Mouse (Mus musculus) CH12.LX (cell line): ENCODE measurements around the gene Cmbl. TPM values are rescaled to one million over a fixed set of nuclear protein-coding genes. Genes with fewer than 3 reads are reported as not detected.

Experiments
- DNase-seq: peaks from one replicate; pipeline ENCODE4 v3.0.0-alpha.2; 2013; ENCODE audit errors: extremely low read depth
- H3K27ac ChIP-seq: 2 replicates; pipeline ENCODE4 v1.5.1; 2012; ENCODE audit warnings: low read depth, mild to moderate bottlenecking, control low read depth, moderate library complexity; ENCODE audit not compliant: insufficient read depth
- H3K27me3 ChIP-seq: replicated peaks from 2 replicates; pipeline ENCODE3; 2012; ENCODE audit warnings: inconsistent platforms
- H3K36me3 ChIP-seq, 2 experiments: replicated peaks in 1 of 2; 2 replicates each; pipeline versions ENCODE3 to v1.6.1; 2012; ENCODE audit warnings: inconsistent platforms in 1 of 2, low read length in 1 of 2, mild to moderate bottlenecking in 1 of 2, mixed read lengths in 1 of 2, moderate library complexity in 1 of 2; ENCODE audit not compliant: control insufficient read depth in 1 of 2, insufficient read depth in 1 of 2
- H3K4me1 ChIP-seq, 2 experiments: 2 replicates each; pipeline ENCODE4 v1.6.1; 2012; ENCODE audit warnings: inconsistent platforms in 1 of 2, moderate library complexity in 1 of 2; ENCODE audit not compliant: insufficient read depth in 2 of 2, control insufficient read depth in 1 of 2
- H3K4me2 ChIP-seq: 2 replicates; pipeline ENCODE4 v1.6.1; 2012; ENCODE audit warnings: low read depth, mild to moderate bottlenecking, control low read depth; ENCODE audit not compliant: poor library complexity, insufficient read depth, severe bottlenecking
- H3K4me3 ChIP-seq, 3 experiments: fragments of 150-350 bp in 1 of 3; sonication (generic) in 1 of 3; replicated peaks in 1 of 3; 2 replicates each; pipeline versions ENCODE3 to v1.5.1; 2011 to 2012; ENCODE audit warnings: low read depth in 2 of 3, low read length in 2 of 3, mild to moderate bottlenecking in 2 of 3, moderate library complexity in 2 of 3, control low read depth in 1 of 3, improper control_type of control experiment in 1 of 3, inconsistent platforms in 1 of 3, mixed read lengths in 1 of 3; ENCODE audit not compliant: poor library complexity in 1 of 3
- H3K79me2 ChIP-seq: replicated peaks from 2 replicates; pipeline ENCODE4 v1.6.1; 2012; ENCODE audit warnings: mild to moderate bottlenecking, moderate library complexity; ENCODE audit not compliant: control insufficient read depth, poor library complexity, insufficient read depth, severe bottlenecking; ENCODE audit errors: extremely low read depth
- H3K9ac ChIP-seq: 2 replicates; pipeline ENCODE4 v1.6.1; 2012; ENCODE audit warnings: low read depth, mild to moderate bottlenecking, control low read depth, moderate library complexity; ENCODE audit not compliant: insufficient read depth
- H3K9me3 ChIP-seq: replicated peaks from 2 replicates; pipeline ENCODE3; 2012; ENCODE audit warnings: low read length, inconsistent platforms, mixed read lengths
- BHLHE40 ChIP-seq: IDR thresholded peaks from 2 replicates; pipeline ENCODE4 v1.6.1; 2011; ENCODE audit warnings: mild to moderate bottlenecking, low read depth, low read length, improper control_type of control experiment
- CHD1 ChIP-seq: IDR thresholded peaks from 2 replicates; pipeline ENCODE4 v1.6.1; 2012; ENCODE audit warnings: low read depth, low read length, improper control_type of control experiment, inconsistent platforms
- CHD2 ChIP-seq: IDR thresholded peaks from 2 replicates; pipeline ENCODE4 v1.6.1; 2011; ENCODE audit warnings: low read length, improper control_type of control experiment
- CTCF ChIP-seq, 2 experiments: IDR thresholded peaks in 1 of 2; conservative IDR thresholded peaks in 1 of 2; 2 replicates each; pipeline ENCODE4 v1.5.1; 2011 to 2012; ENCODE audit warnings: low read depth in 2 of 2, low read length in 2 of 2, improper control_type of control experiment in 1 of 2, inconsistent platforms in 1 of 2, mild to moderate bottlenecking in 1 of 2, moderate library complexity in 1 of 2
- E2F4 ChIP-seq: IDR thresholded peaks from 2 replicates; pipeline ENCODE4 v1.6.1; 2011; ENCODE audit warnings: low read depth, low read length, improper control_type of control experiment; ENCODE audit not compliant: insufficient replicate concordance
- ELF1 ChIP-seq: IDR thresholded peaks from 2 replicates; pipeline ENCODE4 v1.6.1; 2014; ENCODE audit warnings: low read depth, mild to moderate bottlenecking, inconsistent platforms, low read length, improper control_type of control experiment
- EP300 ChIP-seq: IDR thresholded peaks from 2 replicates; pipeline ENCODE4 v1.6.1; 2011; ENCODE audit warnings: low read length, improper control_type of control experiment
- ETS1 ChIP-seq: conservative IDR thresholded peaks from 2 replicates; pipeline ENCODE4 v1.6.1; 2012; ENCODE audit warnings: low read depth, mild to moderate bottlenecking, inconsistent platforms, low read length, improper control_type of control experiment, moderate library complexity
- GABPA ChIP-seq: IDR thresholded peaks from 2 replicates; pipeline ENCODE4 v1.6.1; 2012; ENCODE audit warnings: low read depth, low read length, improper control_type of control experiment, inconsistent platforms; ENCODE audit not compliant: insufficient replicate concordance
- HCFC1 ChIP-seq: IDR thresholded peaks from 2 replicates; pipeline ENCODE4 v1.6.1; 2012; ENCODE audit warnings: low read depth, mild to moderate bottlenecking, inconsistent platforms, low read length, improper control_type of control experiment
- IRF4 ChIP-seq: IDR thresholded peaks from 2 replicates; pipeline ENCODE4 v1.6.1; 2014; ENCODE audit warnings: low read depth, mild to moderate bottlenecking, inconsistent platforms, low read length, improper control_type of control experiment
- JUN ChIP-seq: IDR thresholded peaks from 2 replicates; pipeline ENCODE4 v1.6.1; 2011; ENCODE audit warnings: low read depth, mild to moderate bottlenecking, low read length, improper control_type of control experiment, moderate library complexity; ENCODE audit not compliant: insufficient read depth
- JUND ChIP-seq: conservative IDR thresholded peaks from 2 replicates; pipeline ENCODE4 v1.6.1; 2011; ENCODE audit warnings: low read depth, low read length, improper control_type of control experiment
- KAT2A ChIP-seq: IDR thresholded peaks from 2 replicates; pipeline ENCODE4 v1.6.1; 2012; ENCODE audit warnings: low read length, improper control_type of control experiment, inconsistent platforms; ENCODE audit not compliant: insufficient replicate concordance
- MAFK ChIP-seq: IDR thresholded peaks from 2 replicates; pipeline ENCODE4 v1.6.1; 2011; ENCODE audit warnings: low read length, improper control_type of control experiment; ENCODE audit not compliant: insufficient replicate concordance
- MAX ChIP-seq: IDR thresholded peaks from 2 replicates; pipeline ENCODE4 v1.6.1; 2011; ENCODE audit warnings: low read length, improper control_type of control experiment
- MAZ ChIP-seq: IDR thresholded peaks from 2 replicates; pipeline ENCODE4 v1.6.1; 2012; ENCODE audit warnings: low read depth, mild to moderate bottlenecking, inconsistent platforms, low read length, improper control_type of control experiment, moderate library complexity
- MEF2A ChIP-seq: IDR thresholded peaks from 2 replicates; pipeline ENCODE4 v1.6.1; 2014; ENCODE audit warnings: low read depth, mild to moderate bottlenecking, inconsistent platforms, low read length, improper control_type of control experiment, borderline replicate concordance
- MXI1 ChIP-seq: IDR thresholded peaks from 2 replicates; pipeline ENCODE4 v1.6.1; 2011; ENCODE audit warnings: mild to moderate bottlenecking, low read depth, low read length, improper control_type of control experiment
- MYC ChIP-seq: IDR thresholded peaks from 2 replicates; pipeline ENCODE4 v1.6.1; 2011; ENCODE audit warnings: low read depth, mild to moderate bottlenecking, improper control_type of control experiment, low read length
- NELFE ChIP-seq: IDR thresholded peaks from 2 replicates; pipeline ENCODE4 v1.6.1; 2011; ENCODE audit warnings: low read depth, low read length, improper control_type of control experiment
- NRF1 ChIP-seq: IDR thresholded peaks from 2 replicates; pipeline ENCODE4 v1.6.1; 2014; ENCODE audit warnings: low read depth, mild to moderate bottlenecking, inconsistent platforms, low read length, improper control_type of control experiment, moderate library complexity
- PAX5 ChIP-seq: IDR thresholded peaks from 2 replicates; pipeline ENCODE4 v1.6.1; 2012; ENCODE audit warnings: low read length, inconsistent platforms, mixed read lengths
- POLR2A ChIP-seq: IDR thresholded peaks from 2 replicates; pipeline ENCODE4 v1.6.1; 2011; ENCODE audit warnings: low read depth, mild to moderate bottlenecking, improper control_type of control experiment, low read length
- POLR2AphosphoS2 ChIP-seq: IDR thresholded peaks from 2 replicates; pipeline ENCODE4 v1.6.1; 2011; ENCODE audit warnings: low read depth, low read length, improper control_type of control experiment
- RAD21 ChIP-seq: IDR thresholded peaks from 2 replicates; pipeline ENCODE4 v1.6.1; 2011; ENCODE audit warnings: low read depth, mild to moderate bottlenecking, low read length, improper control_type of control experiment, moderate library complexity
- RCOR1 ChIP-seq: conservative IDR thresholded peaks from 2 replicates; pipeline ENCODE4 v1.6.1; 2012; ENCODE audit warnings: low read depth, mild to moderate bottlenecking, inconsistent platforms, low read length, improper control_type of control experiment
- SIN3A ChIP-seq: IDR thresholded peaks from 2 replicates; pipeline ENCODE4 v1.6.1; 2012; ENCODE audit warnings: low read length, improper control_type of control experiment, inconsistent platforms
- SMC3 ChIP-seq: IDR thresholded peaks from 2 replicates; pipeline ENCODE4 v1.6.1; 2011; ENCODE audit warnings: low read depth, low read length, improper control_type of control experiment
- TBP ChIP-seq: conservative IDR thresholded peaks from 2 replicates; pipeline ENCODE4 v1.6.1; 2011; ENCODE audit warnings: low read depth, low read length, improper control_type of control experiment
- TCF12 ChIP-seq: IDR thresholded peaks from 2 replicates; pipeline ENCODE4 v1.6.1; 2014; ENCODE audit warnings: low read depth, mild to moderate bottlenecking, inconsistent platforms, low read length, improper control_type of control experiment
- UBTF ChIP-seq: IDR thresholded peaks from 2 replicates; pipeline ENCODE4 v1.6.1; 2012; ENCODE audit warnings: low read depth, mild to moderate bottlenecking, inconsistent platforms, low read length, improper control_type of control experiment, moderate library complexity
- USF1 ChIP-seq: IDR thresholded peaks from 2 replicates; pipeline ENCODE4 v1.6.1; 2014; ENCODE audit warnings: low read depth, mild to moderate bottlenecking, inconsistent platforms, low read length, improper control_type of control experiment
- USF2 ChIP-seq: conservative IDR thresholded peaks from 2 replicates; pipeline ENCODE4 v1.6.1; 2011; ENCODE audit warnings: low read depth, low read length, improper control_type of control experiment
- ZC3H11A ChIP-seq: IDR thresholded peaks from 2 replicates; pipeline ENCODE4 v1.6.1; 2012; ENCODE audit warnings: low read depth, mild to moderate bottlenecking, inconsistent platforms, low read length, improper control_type of control experiment
- ZKSCAN1 ChIP-seq: IDR thresholded peaks from 2 replicates; pipeline ENCODE4 v1.6.1; 2012; ENCODE audit warnings: low read depth, inconsistent platforms, low read length, improper control_type of control experiment, borderline replicate concordance
- ZMIZ1 ChIP-seq: IDR thresholded peaks from 2 replicates; pipeline ENCODE4 v1.6.1; 2012; ENCODE audit warnings: low read depth, mild to moderate bottlenecking, inconsistent platforms, low read length, improper control_type of control experiment
- ZNF384 ChIP-seq: IDR thresholded peaks from 2 replicates; pipeline ENCODE4 v1.6.1; 2012; ENCODE audit warnings: low read depth, low read length, improper control_type of control experiment, inconsistent platforms
- dilution Hi-C: fragments of 300-500 bp; cut with MboI; formaldehyde crosslinking; loops from 2 replicates; pipeline ENCODE4 v1.14.3; 2020; ENCODE audit warnings: low sequenced_read_pairs; ENCODE audit not compliant: extremely low pct_unique_long_range_greater_than_20kb, extremely low pct_ligation_motif_present
- in situ Hi-C: fragments of 300-500 bp; cut with MboI; formaldehyde crosslinking; loops from 3 replicates; pipeline ENCODE4 v1.14.3; 2019; ENCODE audit warnings: low sequenced_read_pairs, low pct_ligation_motif_present, low pct_unique_long_range_greater_than_20kb, mixed read lengths
- polyA plus RNA-seq: library from polyadenylated mRNA; unstranded; fragments of >175 nt; gene quantifications from 2 replicates; pipeline ENCODE4 v1.2.1, GENCODE M21; 2012; ENCODE audit warnings: low read depth; ENCODE audit not compliant: insufficient read length
- total RNA-seq, 2 experiments: library from RNA; depleted of rRNA; stranded (reverse); fragments of 300-350 nt in 1 of 2; fragments of >200 nt in 1 of 2; gene quantifications; 2 replicates each; pipeline ENCODE4 v1.2.3; 2012 to 2014

The Cmbl gene
- total and polyA plus RNA-seq, 3 experiments: 0.27 TPM; not detected in 2

DNA sequence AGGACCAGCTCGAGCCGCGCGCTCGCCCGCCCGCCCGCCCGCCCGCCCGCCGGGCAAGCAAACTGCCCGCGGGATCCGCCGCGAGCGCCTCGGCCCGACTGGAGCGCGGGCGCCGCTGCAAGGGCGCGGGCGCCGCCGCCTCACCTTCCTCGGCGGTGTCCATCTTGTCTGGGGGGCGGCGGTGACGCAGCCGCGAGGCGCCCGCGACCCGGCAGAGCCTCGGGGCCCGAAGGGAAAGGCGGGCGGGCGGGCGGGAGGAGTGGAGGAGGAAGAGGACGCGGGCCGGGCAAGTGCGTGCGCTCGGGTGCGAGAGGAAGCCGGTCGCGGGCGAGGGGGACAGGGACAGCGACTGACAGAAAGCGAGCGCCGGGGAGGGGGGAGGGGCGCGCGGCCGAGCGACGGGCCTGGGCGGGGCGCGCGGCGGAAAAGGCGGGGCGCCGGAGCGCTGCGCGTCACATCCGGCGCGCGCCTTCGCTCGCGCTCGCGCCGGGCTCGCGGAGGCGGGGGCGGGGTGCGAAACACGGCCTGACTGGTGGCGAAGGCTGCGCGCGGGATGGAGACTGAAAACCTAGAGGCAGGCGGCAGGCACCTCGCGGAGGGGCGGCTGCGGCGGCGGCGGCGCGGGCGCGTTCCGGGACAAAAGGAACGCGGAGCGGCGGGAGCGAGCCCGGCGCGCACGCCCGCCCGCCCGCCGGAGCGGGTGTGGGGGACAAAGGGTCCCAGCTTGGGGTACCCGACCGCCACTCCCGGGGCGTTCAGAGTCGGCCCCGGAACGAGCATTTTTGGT, 34.3 kb upstream of the Cmbl start, which contains the start of gene March6:
March6 (minus strand) TSS at position 395 of the 787 bp plus-strand sequence.
- H3K79me2 ChIP-seq: peaks cover 40% of the 10 kb centered on the region
- H3K27me3 ChIP-seq: no peaks in the 10 kb centered on the region
- peak within 1 kb of the TSS; percentile 86 for H3K27ac ChIP-seq
- peak within 1 kb of the TSS; percentile 71 to 100 (median 92) for H3K4me3 ChIP-seq
- DNase-seq: peak; percentile 88
- H3K4me1 ChIP-seq: peaks cover 15 to 42% of the 10 kb centered on the region in 2 experiments
- in situ Hi-C loops (loop anchor here (10.0 kb wide), 1 partner anchor 54 kb away; no protein-coding TSS in a partner anchor), dilution Hi-C loops (no loop called here)
- H3K9me3 ChIP-seq: no peaks in the 10 kb centered on the region
- H3K9ac ChIP-seq: peak within 1 kb of the TSS; percentile 86
- peaks cover 0 to 24% of the 10 kb centered on the region in 2 experiments for H3K36me3 ChIP-seq
- peak within 1 kb of the TSS; percentile 72 for H3K4me2 ChIP-seq
- TF ChIP-seq ZNF384 (no peak), ZKSCAN1 (no peak), PAX5 (no peak), MAX (no peak), SMC3 (no peak; the same call in 1 of the 2 replicates), ELF1 (peak; percentile 43; the same call in 1 of the 2 replicates), TCF12 (peak; percentile 74), EP300 (no peak), HCFC1 (no peak), CHD1 (no peak), UBTF (no peak; the same call in 1 of the 2 replicates), ETS1 (no peak), JUN (no peak), RAD21 (no peak), BHLHE40 (no peak), NELFE (peak; percentile 76), MEF2A (no peak), ZMIZ1 (peak; percentile 52; the same call in 1 of the 2 replicates), ZC3H11A (no peak), SIN3A (peak; percentile 19; the same call in 1 of the 2 replicates), E2F4 (no peak), MAFK (no peak), KAT2A (0 out of 2 replicates have a peak, but pooled peaks have one; percentile 39), CHD2 (no peak), IRF4 (peak; percentile 39; the same call in 1 of the 2 replicates), JUND (no peak), NRF1 (peak; percentile 60), POLR2AphosphoS2 (no peak), USF1 (no peak), RCOR1 (no peak), MXI1 (peak; percentile 45), GABPA (no peak), MAZ (no peak), CTCF (conservative IDR thresholded peaks at IDR 0.05 in 1 of 2, IDR thresholded peaks at IDR 0.05 in 1 of 2; ENCODE audit: low read depth in 2 of 2, low read length in 2 of 2) (no peak), MYC (no peak), USF2 (no peak), POLR2A (peak; percentile 76), TBP (no peak)
